Comparison of ENCODE assay signal across 8 mouse cellular contexts in genomic region chr6:98105280-98106090, GRCm38 (mm10).
A peak's percentile ranks its signal among the peaks of the same experiment; 100 is the strongest.
DNase-seq lines count a peak whose midpoint lies in the region; ATAC-seq and TF ChIP-seq lines count a peak whose summit lies in the region.

No protein-coding gene starts in this region.

- peaks cover 2% of the 10 kb centered on the region; the same call in 1 of the 2 replicates for H3K4me1 ChIP-seq in cortical plate, adult 2 months (ENCODE audit: control insufficient read depth, insufficient read depth, low read length)
- no peaks in the 10 kb centered on the region; the same call in 1 of the 2 replicates for H3K4me1 ChIP-seq in intestine, embryonic 14.5 days (replicated peaks; ENCODE audit: control insufficient read depth, insufficient read depth, low read length)

- peak; percentile 56 to 93 for DNase-seq in adrenal gland, adult (ENCODE audit: inconsistent age in 2 of 2, low spot score in 1 of 2)
- DNase-seq in gastrocnemius, postnatal 25 days, result peak; percentile 29
- DNase-seq in intestine, embryonic 14.5 days (ENCODE audit: low spot score), result peak; percentile 94
- peak; percentile 80 to 83 for DNase-seq in left cerebral cortex, postnatal 10 days (ENCODE audit: extremely low spot score in 1 of 2, low spot score in 2 of 2)
- DNase-seq in right cerebral cortex, postnatal 10 days (ENCODE audit: low spot score in 2 of 2), result peak; percentile 87 to 92
- peak; percentile 82 for DNase-seq in urinary bladder, postnatal 14 days (ENCODE audit: low spot score)

- H3K4me2 ChIP-seq in intestine, embryonic 14.5 days (ENCODE audit: low read length), result peak overlapping the region; percentile 62

- no peak for TF ChIP-seq POLR2A in cortical plate, adult 2 months (IDR thresholded peaks at IDR 0.05; ENCODE audit: extremely low read depth, insufficient read depth, low read length)

- WGBS in intestine, embryonic 14.5 days, result 37% methylated on average over 18 of the region's 18 CpGs

- intact Hi-C loops in left cerebral cortex, postnatal 10 days (cut with DNase I), result loop anchor here (5.0 kb wide), 2 partner anchors 277 to 1497 kb away; no protein-coding TSS in a partner anchor

- H3K36me3 ChIP-seq in intestine, embryonic 14.5 days (ENCODE audit: control insufficient read depth, insufficient read depth, low read length), result no peaks in the 10 kb centered on the region

- peak; percentile 73 for TF ChIP-seq CTCF in cortical plate, adult 2 months (IDR thresholded peaks at IDR 0.05; ENCODE audit: extremely low read depth, insufficient read depth, low read length)

- no peak for ATAC-seq in intestine, embryonic 14.5 days (replicated peaks; ENCODE audit: low FRiP score, low TSS enrichment, low read depth)
- ATAC-seq in megakaryocyte progenitor cell, adult 5-6 weeks (replicated peaks; ENCODE audit: poor library complexity), result peak; percentile 98

- no peaks in the 10 kb centered on the region for H3K27me3 ChIP-seq in intestine, embryonic 14.5 days (replicated peaks; ENCODE audit: control insufficient read depth, insufficient read depth, low read length)

- H3K9me3 ChIP-seq in intestine, embryonic 14.5 days (ENCODE audit: control insufficient read depth, low read length), result no peaks in the 10 kb centered on the region

- H3K9ac ChIP-seq in intestine, embryonic 14.5 days (ENCODE audit: low read length), result peak overlapping the region; percentile 38; the same call in 1 of the 2 replicates

- H3K4me3 ChIP-seq in cortical plate, adult 2 months (ENCODE audit: insufficient read depth, low read length), result peak overlapping the region; percentile 51
- peak overlapping the region; percentile 37 for H3K4me3 ChIP-seq in intestine, embryonic 14.5 days (ENCODE audit: low read depth, low read length)

- H3K27ac ChIP-seq in cortical plate, adult 2 months (ENCODE audit: insufficient read depth, low read length), result no peak overlapping the region
- H3K27ac ChIP-seq in intestine, embryonic 14.5 days (ENCODE audit: low read depth), result no peak overlapping the region

Comparison
In these comparisons a context has a peak if more than half of its experiments do, and no peak if none do; other contexts are left out.
1. DNase-seq: peak in every context shown above with its lines; median percentile 94 in intestine, embryonic 14.5 days; 90 in right cerebral cortex, postnatal 10 days; 82 in urinary bladder, postnatal 14 days; 82 in left cerebral cortex, postnatal 10 days; 74 in adrenal gland, adult; 29 in gastrocnemius, postnatal 25 days.